Mouse (Mus musculus) forebrain, embryonic 14.5 days (tissue): ENCODE data around the gene Srcin1. TPM values are rescaled to one million over a fixed set of nuclear protein-coding genes. Genes with fewer than 3 reads are reported as not detected.
A peak's percentile ranks its signal among the peaks of the same experiment; 100 is the strongest.

Experiments used
- ATAC-seq: fragments of 200-750 bp; cut with Nextera tagmentation; 2 replicates; pipeline ENCODE4 v1.8.0; 2017; ENCODE audit warnings: mild to moderate bottlenecking, moderate library complexity
- DNase-seq: peaks from one replicate; pipeline ENCODE4 v3.0.0-alpha.2; 2015; ENCODE audit warnings: low spot score
- H3K27ac ChIP-seq: fragments of 300-500 bp; sonication (generic); 2 replicates; pipeline ENCODE4 v1.5.1; 2014; ENCODE audit warnings: low read depth, mild to moderate bottlenecking, control low read depth, low read length, moderate library complexity
- H3K27me3 ChIP-seq: fragments of 300-500 bp; sonication (generic); replicated peaks from 2 replicates; pipeline ENCODE4 v1.6.1; 2014; ENCODE audit warnings: low read length, control low read depth, mixed read lengths; ENCODE audit not compliant: control insufficient read depth, insufficient read depth
- H3K36me3 ChIP-seq: fragments of 300-500 bp; sonication (generic); 2 replicates; pipeline ENCODE4 v1.6.1; 2014; ENCODE audit warnings: low read length, control low read depth; ENCODE audit not compliant: control insufficient read depth, insufficient read depth
- H3K4me1 ChIP-seq: fragments of 300-500 bp; sonication (generic); 2 replicates; pipeline ENCODE4 v1.6.1; 2014; ENCODE audit warnings: antibody characterized with exemption, low read length, control low read depth; ENCODE audit not compliant: control insufficient read depth, insufficient read depth
- H3K4me2 ChIP-seq: fragments of 300-500 bp; sonication (generic); 2 replicates; pipeline ENCODE4 v1.6.1; 2014; ENCODE audit warnings: mild to moderate bottlenecking, control low read depth, low read length
- H3K4me3 ChIP-seq: fragments of 300-500 bp; sonication (generic); 2 replicates; pipeline ENCODE4 v1.5.1; 2014; ENCODE audit warnings: low read depth, low read length, control low read depth
- H3K9ac ChIP-seq: fragments of 300-500 bp; sonication (generic); 2 replicates; pipeline ENCODE4 v1.6.1; 2014; ENCODE audit warnings: mild to moderate bottlenecking, low read length, control low read depth, moderate library complexity
- H3K9me3 ChIP-seq: fragments of 300-500 bp; sonication (generic); replicated peaks from 2 replicates; pipeline ENCODE4 v1.6.1; 2016; ENCODE audit warnings: low read length, control low read depth, mixed read lengths; ENCODE audit not compliant: control insufficient read depth
- WGBS: fragments of 180-500 bp; shearing (Covaris S2); extraction: QIAGEN DNeasy Blood & Tissue Kit; methylation state at CpG from one replicate; pipeline ENCODE4 v1.1.7; 2014; 5-methylcytosine and 5-hydroxymethylcytosine counted together
- polyA plus RNA-seq: library from polyadenylated mRNA; unstranded; fragments of >200 nt; fragmentation: Nextera tagmentation; extraction: Ambion mirVana; gene quantifications from 2 replicates; pipeline ENCODE4 v1.2.1, GENCODE M21; 2014

The Srcin1 gene
- polyA plus RNA-seq, 1 experiment from 2014 or later = 5.6 TPM

- ATAC-seq (peak; percentile 47; the same call in 1 of the 2 replicates), DNase-seq (peak; percentile 73)
- Histone ChIP-seq H3K9me3 (no peaks in the 10 kb centered on the region), H3K4me1 (peaks cover 42% of the 10 kb centered on the region), H3K36me3 (no peaks in the 10 kb centered on the region), H3K27me3 (no peaks in the 10 kb centered on the region), H3K4me2 (no peak overlapping the region), H3K4me3 (no peak overlapping the region), H3K27ac (peak overlapping the region; percentile 21; the same call in 1 of the 2 replicates), H3K9ac (peak overlapping the region; percentile 4; the same call in 1 of the 2 replicates)
- 9% methylated on average over 7 of the region's 7 CpGs for WGBS
Measured at GRCm38 (mm10) chr11:97556569-97557408, 19.2 kb downstream of the Srcin1 start.

DNA sequence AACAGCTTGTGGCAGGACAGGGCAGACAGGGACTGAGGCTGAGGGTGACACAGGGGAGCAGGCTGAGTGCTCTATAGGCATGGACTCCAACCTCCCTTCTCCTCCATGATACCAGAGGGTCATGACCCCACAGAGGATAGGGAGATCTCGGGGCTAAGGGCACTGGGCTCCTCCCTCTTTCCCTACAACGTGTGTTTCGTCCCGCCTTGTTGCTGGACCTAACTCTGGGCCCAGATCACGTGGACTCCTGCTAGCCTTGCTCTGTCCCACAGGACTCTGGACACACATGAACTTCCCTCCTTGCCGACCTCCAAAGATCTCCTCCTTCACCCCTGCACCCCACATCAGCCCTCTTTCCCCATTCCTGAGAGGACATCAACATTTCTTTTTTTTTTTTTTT is 20.8 kb downstream of the Srcin1 start:
- Histone ChIP-seq H3K4me3 (no peak overlapping the region), H3K27ac (no peak overlapping the region), H3K9me3 (no peaks in the 10 kb centered on the region), H3K4me1 (peaks cover 41% of the 10 kb centered on the region), H3K36me3 (peaks cover 9% of the 10 kb centered on the region; the same call in 1 of the 2 replicates), H3K27me3 (0 out of 2 replicates have a peak, but pooled peaks cover 3% of the 10 kb centered on the region), H3K4me2 (no peak overlapping the region), H3K9ac (no peak overlapping the region)
- 46% methylated on average over 6 of the region's 6 CpGs for WGBS
- DNase-seq = no peak
- no peak for ATAC-seq

DNA sequence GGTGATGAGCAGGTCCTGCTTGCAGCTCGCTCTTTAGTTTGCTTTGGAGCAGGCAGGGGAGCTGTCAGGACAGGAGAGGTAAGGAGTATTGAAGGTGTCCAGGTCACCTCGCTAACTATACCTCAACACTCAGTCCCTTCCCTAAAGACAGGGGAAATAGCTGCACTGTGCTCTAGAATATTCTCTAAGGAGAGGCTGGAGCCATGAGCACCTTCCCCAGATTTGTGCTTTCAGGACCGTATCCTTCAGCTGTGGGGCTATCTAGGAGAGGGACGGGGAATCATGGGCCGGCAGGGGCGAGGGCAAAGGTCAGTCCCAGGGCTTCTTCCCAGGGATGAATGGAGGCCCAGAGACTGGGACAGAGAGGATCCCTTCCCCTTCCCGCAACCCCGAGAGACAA is 23.8 kb downstream of the Srcin1 start:
- Histone ChIP-seq H3K4me2 (no peak overlapping the region), H3K36me3 (peaks cover 9% of the 10 kb centered on the region; the same call in 1 of the 2 replicates), H3K9ac (0 out of 2 replicates have a peak overlapping the region, but pooled peaks have one; percentile 25), H3K4me3 (no peak overlapping the region), H3K4me1 (peaks cover 22% of the 10 kb centered on the region), H3K27ac (no peak overlapping the region), H3K9me3 (no peaks in the 10 kb centered on the region), H3K27me3 (0 out of 2 replicates have a peak, but pooled peaks cover 9% of the 10 kb centered on the region)
- 14% methylated on average over 8 of the region's 8 CpGs for WGBS
- DNase-seq (no peak), ATAC-seq (no peak)

GRCm38 (mm10) chr11:97548757-97549156 is 27.2 kb downstream of the Srcin1 start:
- Histone ChIP-seq H3K4me1 (peaks cover 25% of the 10 kb centered on the region), H3K4me2 (no peak overlapping the region), H3K36me3 (peaks cover 15% of the 10 kb centered on the region; the same call in 1 of the 2 replicates), H3K9me3 (no peaks in the 10 kb centered on the region), H3K4me3 (no peak overlapping the region), H3K27ac (no peak overlapping the region), H3K9ac (no peak overlapping the region), H3K27me3 (0 out of 2 replicates have a peak, but pooled peaks cover 15% of the 10 kb centered on the region)
- DNase-seq = no peak
- 45% methylated on average over 8 of the region's 8 CpGs for WGBS
- no peak for ATAC-seq

DNA sequence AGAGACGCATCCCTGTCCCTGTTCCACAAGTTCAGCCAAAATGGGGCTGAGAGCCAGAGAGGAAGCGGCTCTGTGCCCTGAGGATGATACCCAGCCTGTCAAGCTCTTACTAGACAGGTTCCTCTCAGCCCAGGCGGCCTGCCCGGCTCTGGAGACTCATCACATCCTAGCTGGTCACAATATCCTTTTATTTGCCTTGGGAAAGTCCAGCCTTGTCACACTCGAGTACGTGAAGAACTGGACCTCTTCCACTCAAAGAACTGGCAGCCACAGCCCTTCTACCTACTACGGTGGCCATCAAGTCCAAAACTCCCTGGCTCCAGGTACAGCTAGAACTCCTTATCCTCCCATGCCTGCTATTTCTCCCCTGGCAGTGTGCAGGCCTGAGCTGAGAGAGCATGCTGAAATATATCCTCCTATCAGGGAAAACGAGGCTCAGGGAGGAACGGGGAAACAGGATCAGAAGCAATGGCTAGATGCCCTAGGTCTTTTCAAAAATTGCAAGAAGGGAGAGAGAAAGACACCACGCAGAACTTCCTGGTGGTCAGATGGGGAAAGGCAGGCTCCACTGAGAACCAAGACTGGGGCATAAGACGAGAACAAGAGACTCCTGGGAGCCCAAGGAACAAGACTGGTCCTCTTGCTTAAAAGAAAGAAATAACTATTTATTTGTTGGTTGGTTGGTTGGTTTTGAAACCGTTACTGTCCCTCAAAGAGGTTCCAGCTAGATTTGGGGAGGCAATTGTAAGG is 27.9 kb downstream of the Srcin1 start:
- no peak overlapping the region for H3K27ac ChIP-seq
- 70% methylated on average over 12 of the region's 12 CpGs for WGBS
- no peak for DNase-seq
- no peak overlapping the region for H3K4me2 ChIP-seq
- 0 out of 2 replicates have a peak, but pooled peaks cover 15% of the 10 kb centered on the region for H3K27me3 ChIP-seq
- no peaks in the 10 kb centered on the region for H3K9me3 ChIP-seq
- no peak for ATAC-seq
- H3K36me3 ChIP-seq = peaks cover 15% of the 10 kb centered on the region; the same call in 1 of the 2 replicates
- no peak overlapping the region for H3K9ac ChIP-seq
- peaks cover 32% of the 10 kb centered on the region for H3K4me1 ChIP-seq
- H3K4me3 ChIP-seq = no peak overlapping the region

GRCm38 (mm10) chr11:97546804-97547411 is 29.1 kb downstream of the Srcin1 start:
- peak; percentile 64 for ATAC-seq
- WGBS = 0% methylated on average over 41 of the region's 73 CpGs
- Histone ChIP-seq H3K4me3 (peak overlapping the region; percentile 48), H3K36me3 (peaks cover 18% of the 10 kb centered on the region; the same call in 1 of the 2 replicates), H3K27ac (no peak overlapping the region), H3K27me3 (0 out of 2 replicates have a peak, but pooled peaks cover 15% of the 10 kb centered on the region), H3K4me2 (peak overlapping the region; percentile 98), H3K9me3 (no peaks in the 10 kb centered on the region), H3K4me1 (peaks cover 35% of the 10 kb centered on the region), H3K9ac (peak overlapping the region; percentile 76)
- no peak for DNase-seq

- DNase-seq (no peak), ATAC-seq (peak; percentile 33)
- Histone ChIP-seq H3K27ac (no peak overlapping the region), H3K27me3 (0 out of 2 replicates have a peak, but pooled peaks cover 12% of the 10 kb centered on the region), H3K4me3 (peak overlapping the region; percentile 48), H3K9ac (peak overlapping the region; percentile 76), H3K4me2 (peak overlapping the region; percentile 98), H3K9me3 (no peaks in the 10 kb centered on the region), H3K4me1 (peaks cover 32% of the 10 kb centered on the region), H3K36me3 (peaks cover 16% of the 10 kb centered on the region; the same call in 1 of the 2 replicates)
- WGBS = 6% methylated on average over 26 of the region's 26 CpGs
Measured at GRCm38 (mm10) chr11:97545808-97546560, 30.0 kb downstream of the Srcin1 start.

GRCm38 (mm10) chr11:97543883-97544282 is 32.1 kb downstream of the Srcin1 start:
- no peaks in the 10 kb centered on the region for H3K9me3 ChIP-seq
- 0 out of 2 replicates have a peak, but pooled peaks cover 10% of the 10 kb centered on the region for H3K27me3 ChIP-seq
- H3K36me3 ChIP-seq = 0 out of 2 replicates have a peak, but pooled peaks cover 11% of the 10 kb centered on the region
- ATAC-seq = no peak
- DNase-seq = no peak
- H3K4me3 ChIP-seq = no peak overlapping the region
- 85% methylated on average over 9 of the region's 9 CpGs for WGBS
- no peak overlapping the region for H3K9ac ChIP-seq
- peaks cover 45% of the 10 kb centered on the region for H3K4me1 ChIP-seq
- no peak overlapping the region for H3K4me2 ChIP-seq
- H3K27ac ChIP-seq = peak overlapping the region; percentile 10; the same call in 1 of the 2 replicates
